Mouse (Mus musculus) liver, postnatal 0 days (tissue): ENCODE data around the gene Grk1.

ENCODE experiments used
- CTCF ChIP-seq: sonication (generic); IDR thresholded peaks from 2 replicates; pipeline ENCODE4 v1.5.1; 2016; ENCODE audit warnings: antibody characterized with exemption, low read depth
- EP300 ChIP-seq: IDR thresholded peaks from 2 replicates; pipeline ENCODE4 v1.6.1; 2016; ENCODE audit warnings: antibody characterized with exemption, low read depth, mild to moderate bottlenecking

- TF ChIP-seq CTCF (peak; percentile 83), EP300 (no peak)
Measured at GRCm38 (mm10) chr8:13411597-13411996, 6.7 kb downstream of the Grk1 start.
